31 mouse cellular contexts compared by ENCODE assay signal in genomic region chr6:129494924-129495323, GRCm38 (mm10). TPM values are rescaled to one million over a fixed set of nuclear protein-coding genes. Genes with fewer than 3 reads are reported as not detected.
"Had no signal": no experiment of that assay in that cellular context is flagged by ENCODE, and none has a peak within 500 bp of the region (broad histone marks: within the 10 kb centered on the region; RNA-seq: fewer than 3 reads in every experiment).

No protein-coding gene starts in this region.

- DNase-seq: kidney, adult 18-20 months; kidney, postnatal 25 days; liver, embryonic 13.5 days; lung, embryonic 14.5 days; lung, postnatal 10 days; midbrain, embryonic 14.5 days; right cerebral cortex, adult 18-20 months; right cerebral cortex, postnatal 14 days; right cerebral cortex, postnatal 4 days; thymus, adult 2 months; thymus, postnatal 14 days; thymus, postnatal 4 days had no signal

- ATAC-seq: inflammation-experienced regulatory T-cells, adult 6 months; intestine, embryonic 16.5 days had no signal

- H3K4me3 ChIP-seq: liver, embryonic 13.5 days; myocyte had no signal

- H3K27me3 ChIP-seq: liver, embryonic 13.5 days had no signal

- H3K4me2 ChIP-seq: liver, embryonic 13.5 days; lung, embryonic 14.5 days; midbrain, embryonic 11.5 days had no signal

- H3K36me3 ChIP-seq: liver, embryonic 13.5 days had no signal

- H3K9ac ChIP-seq: liver, embryonic 13.5 days; lung, embryonic 14.5 days had no signal

- H3K4me1 ChIP-seq: liver, embryonic 13.5 days had no signal

- H3K27ac ChIP-seq: kidney, postnatal 0 days; liver, embryonic 13.5 days; macrophage had no signal

- H3K9me3 ChIP-seq: liver, embryonic 13.5 days had no signal

RNA-seq across cellular contexts. Expression of gene Olr1, which starts 12.0 kb away (rescaled TPM):
- total RNA-seq: layer of hippocampus, postnatal 25 days; left cerebral cortex, adult 18-20 months; left cerebral cortex, postnatal 10 days; left cerebral cortex, postnatal 36 days; liver, adult 2 months had no signal
- polyA plus RNA-seq: kidney, embryonic 14.5 days; kidney, postnatal 0 days; limb, embryonic 11.5 days; liver, adult 2 months; midbrain, embryonic 11.5 days; midbrain, embryonic 14.5 days; neural tube, embryonic 11.5 days; neural tube, embryonic 14.5 days had no signal

RNA-seq across cellular contexts. Expression of gene Tmem52b, which starts 17.4 kb away (rescaled TPM):
- total RNA-seq: layer of hippocampus, postnatal 25 days; left cerebral cortex, adult 18-20 months; left cerebral cortex, postnatal 10 days; left cerebral cortex, postnatal 36 days; liver, adult 2 months; megakaryocyte-erythroid progenitor cell, adult 5-6 weeks had no signal
- polyA plus RNA-seq: inflammation-experienced regulatory T-cells, adult 6 months; limb, embryonic 11.5 days; limb, embryonic 14.5 days; liver, adult 2 months; liver, embryonic 13.5 days; liver, embryonic 16.5 days; macrophage; midbrain, embryonic 11.5 days; midbrain, embryonic 14.5 days; myocyte; neural tube, embryonic 11.5 days; neural tube, embryonic 14.5 days; stomach, embryonic 16.5 days; thymus, adult 2 months had no signal

RNA-seq across cellular contexts. Expression of gene Clec1a, which starts 43.1 kb away (rescaled TPM):
- total RNA-seq: megakaryocyte-erythroid progenitor cell, adult 5-6 weeks had no signal
- polyA plus RNA-seq: inflammation-experienced regulatory T-cells, adult 6 months had no signal
